Mouse (Mus musculus) cerebellum, adult 2 months (tissue): ENCODE data around the gene Stxbp4.

Experiments
- CTCF ChIP-seq: fragments of 200-500 bp; IDR thresholded peaks from 2 replicates; pipeline ENCODE4 v1.5.1; 2011; ENCODE audit warnings: low read depth, mild to moderate bottlenecking, control low read depth, low read length, moderate library complexity, borderline replicate concordance; ENCODE audit not compliant: insufficient read depth
- POLR2A ChIP-seq: fragments of 200-500 bp; IDR thresholded peaks from 2 replicates; pipeline ENCODE4 v1.6.1; 2011; ENCODE audit warnings: low read length, control low read depth, borderline replicate concordance; ENCODE audit not compliant: insufficient read depth

DNA sequence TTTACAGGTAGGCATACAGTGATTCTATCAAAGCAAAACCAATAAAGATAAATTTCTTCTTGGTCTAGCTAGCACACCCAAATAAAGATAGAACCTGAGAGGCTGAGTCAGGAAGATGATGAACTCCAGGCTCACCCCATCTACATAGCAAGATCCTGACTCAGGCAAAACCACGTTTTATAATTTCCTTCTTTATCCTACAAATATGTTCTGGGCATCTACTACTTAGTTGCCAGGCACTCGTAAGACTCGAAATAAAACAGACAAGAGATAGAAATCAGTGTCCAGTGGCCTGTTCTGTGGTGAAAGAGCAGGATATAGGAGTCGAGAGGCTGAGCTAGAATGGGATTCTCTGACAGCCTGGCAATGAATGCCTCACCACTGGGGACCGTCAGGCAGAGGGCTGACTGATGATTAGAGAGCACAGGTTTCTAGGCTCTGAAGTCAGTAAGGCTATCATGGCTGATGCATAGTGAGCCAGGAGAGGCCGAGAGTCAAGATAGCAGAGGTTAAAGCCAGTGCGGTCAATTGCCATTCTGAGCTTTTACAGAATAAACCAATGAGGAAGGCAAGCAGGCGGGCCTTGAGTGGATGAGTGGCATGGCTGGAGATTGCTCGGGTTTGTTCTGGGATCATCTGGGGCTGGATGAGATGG is 12.5 kb upstream of the Stxbp4 start:
- TF ChIP-seq CTCF = no peak
- no peak for TF ChIP-seq POLR2A
